Mouse (Mus musculus): Measurements from ENCODE around the gene Vps26c. TPM values are rescaled to one million over a fixed set of nuclear protein-coding genes. Genes with fewer than 3 reads are reported as not detected.

Gene Vps26c
- polyA plus RNA-seq (2012; rRNA removed): 11.9 and 15.5 TPM in 2 replicates

GRCm38 (mm10) chr16:94526344-94527151 is at the start of gene Vps26c:
Vps26c (minus strand) TSS chr16:94526830.

GRCm38 (mm10) chr16:94569229-94570176 is 42.9 kb upstream of the Vps26c start, which contains the start of gene Dyrk1a:
Dyrk1a (plus strand) TSS chr16:94570010.

Other genes starting within 250 kb of the Vps26c start
- 1.7 and 1.9 TPM in 2 replicates for gene Hlcs, start 213.3 kb downstream of the Vps26c start, polyA plus RNA-seq (2012; rRNA removed)
- gene Ripply3, start 198.4 kb downstream of the Vps26c start, polyA plus RNA-seq (2012; rRNA removed): 0.78 and 0.93 TPM in 2 replicates
- 9.9 and 10.4 TPM in 2 replicates for gene Ttc3, start 156.2 kb downstream of the Vps26c start, polyA plus RNA-seq (2012; rRNA removed)
- 23.0 and 25.2 TPM in 2 replicates for gene Pigp, start 155.0 kb downstream of the Vps26c start, polyA plus RNA-seq (2012; rRNA removed)
- 9.3 and 10.7 TPM in 2 replicates for gene Dyrk1a, start 43.2 kb upstream of the Vps26c start, polyA plus RNA-seq (2012; rRNA removed)